Mouse (Mus musculus): Measurements from ENCODE around the gene Frmd4b. TPM values are rescaled to one million over a fixed set of nuclear protein-coding genes. Genes with fewer than 3 reads are reported as not detected.
A peak's percentile ranks its signal among the peaks of the same experiment; 100 is the strongest.

Gene Frmd4b
- polyA plus RNA-seq, 1 experiment from 2014 or later: 39.4 TPM

DNA sequence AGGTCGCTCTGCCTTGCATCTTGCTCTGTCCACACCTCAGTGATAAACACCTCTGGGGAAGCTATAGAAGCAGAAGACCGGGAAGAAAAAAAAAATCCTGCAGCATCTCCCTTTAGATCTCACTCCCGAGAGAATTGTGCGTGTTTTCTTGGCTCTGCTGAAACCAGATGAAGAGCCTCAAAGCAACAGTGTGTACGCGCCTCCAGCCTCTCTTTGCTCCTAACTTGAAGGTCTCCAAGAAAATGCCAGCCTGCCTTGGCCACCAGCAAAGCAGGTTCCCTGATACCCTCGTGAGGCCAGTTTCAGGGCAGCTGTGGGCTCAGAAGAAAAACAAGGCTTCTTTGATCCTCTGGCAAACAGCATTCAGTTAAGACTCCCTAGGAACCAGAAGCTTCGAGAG lies 129.1 kb downstream of the Frmd4b start:
- Histone ChIP-seq H3K36me3 (replicated peaks) (no peaks in the 10 kb centered on the region), H3K27me3 (peaks cover 36% of the 10 kb centered on the region), H3K4me2 (peak overlapping the region; percentile 99), H3K4me1 (peaks cover 19% of the 10 kb centered on the region), H3K9ac (peak overlapping the region; percentile 65; the same call in 1 of the 2 replicates), H3K9me3 (no peaks in the 10 kb centered on the region), H3K4me3 (replicated peaks) (peak overlapping the region; percentile 49; the same call in 1 of the 2 replicates), H3K27ac (no peak overlapping the region)
- no peak for ATAC-seq (ENCODE audit: low FRiP score)
- 15% methylated on average over 8 of the region's 8 CpGs for WGBS

DNA sequence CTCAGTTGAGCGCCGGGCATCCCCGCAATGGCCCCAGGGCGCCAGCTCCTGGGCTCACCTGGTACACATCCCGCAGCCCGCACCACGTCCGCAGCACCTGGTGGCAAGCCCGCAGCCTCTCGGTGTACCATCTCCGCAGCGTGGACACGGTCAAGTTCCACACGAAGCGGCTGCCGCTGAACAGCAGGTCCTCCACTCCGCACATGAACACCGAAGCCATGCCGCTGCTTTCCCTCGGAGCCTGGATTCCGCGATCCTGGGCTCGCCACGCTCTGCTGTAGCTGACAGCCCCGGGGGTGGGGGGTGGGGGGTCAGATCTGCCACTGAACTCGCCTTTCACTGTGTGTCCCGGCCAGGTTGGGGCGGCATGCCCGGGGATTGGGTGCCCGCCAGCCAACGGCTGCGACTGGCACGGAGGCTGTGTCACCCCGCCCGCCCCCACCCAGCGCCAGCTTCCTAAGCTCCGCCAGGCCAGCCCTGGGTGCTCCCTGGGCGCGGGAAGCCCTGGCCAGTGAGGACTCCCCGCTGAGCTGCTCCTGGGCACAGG lies 129.7 kb downstream of the Frmd4b start:
- ATAC-seq (ENCODE audit: low FRiP score): peak; percentile 55; the same call in 1 of the 2 replicates
- no peaks in the 10 kb centered on the region for H3K9me3 ChIP-seq
- no peak overlapping the region for H3K27ac ChIP-seq
- peaks cover 36% of the 10 kb centered on the region for H3K27me3 ChIP-seq
- 2% methylated on average over 40 of the region's 40 CpGs for WGBS
- H3K36me3 ChIP-seq (replicated peaks): no peaks in the 10 kb centered on the region
- H3K4me2 ChIP-seq: peak overlapping the region; percentile 99
- H3K4me3 ChIP-seq (replicated peaks): peak overlapping the region; percentile 49
- H3K9ac ChIP-seq: peak overlapping the region; percentile 65
- peaks cover 19% of the 10 kb centered on the region for H3K4me1 ChIP-seq

DNA sequence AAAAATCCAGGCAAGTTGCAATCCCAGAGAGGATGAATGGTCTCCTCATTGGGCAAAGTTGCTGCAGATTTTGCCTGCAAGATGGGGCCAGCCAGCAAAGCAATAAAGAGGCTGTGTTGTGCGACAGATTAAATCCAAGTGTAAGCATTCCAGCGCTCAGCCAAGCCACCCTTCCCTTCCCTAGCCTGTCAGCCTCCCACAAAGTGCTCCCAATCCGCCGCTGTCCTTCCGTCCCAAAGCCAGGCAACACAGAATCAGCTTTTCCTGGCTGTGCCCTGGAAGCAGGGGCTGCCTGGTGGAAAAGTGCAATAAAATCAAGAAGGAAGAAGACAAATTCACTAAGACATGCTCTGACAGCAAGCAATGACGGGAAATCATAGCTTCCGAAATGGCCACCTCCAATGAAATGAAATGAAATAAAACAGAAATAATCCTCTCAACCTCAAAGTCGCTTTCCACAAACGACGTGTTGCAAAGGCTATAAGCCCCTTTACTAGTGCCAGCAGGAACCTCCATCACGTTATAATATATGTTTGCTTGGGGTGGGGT lies 130.5 kb downstream of the Frmd4b start:
- Histone ChIP-seq H3K9me3 (no peaks in the 10 kb centered on the region), H3K4me1 (peaks cover 19% of the 10 kb centered on the region), H3K36me3 (replicated peaks) (no peaks in the 10 kb centered on the region), H3K4me3 (replicated peaks) (peak overlapping the region; percentile 49), H3K27me3 (peaks cover 36% of the 10 kb centered on the region), H3K9ac (peak overlapping the region; percentile 65), H3K4me2 (peak overlapping the region; percentile 99), H3K27ac (no peak overlapping the region)
- 21% methylated on average over 11 of the region's 11 CpGs for WGBS
- ATAC-seq (ENCODE audit: low FRiP score): no peak

DNA sequence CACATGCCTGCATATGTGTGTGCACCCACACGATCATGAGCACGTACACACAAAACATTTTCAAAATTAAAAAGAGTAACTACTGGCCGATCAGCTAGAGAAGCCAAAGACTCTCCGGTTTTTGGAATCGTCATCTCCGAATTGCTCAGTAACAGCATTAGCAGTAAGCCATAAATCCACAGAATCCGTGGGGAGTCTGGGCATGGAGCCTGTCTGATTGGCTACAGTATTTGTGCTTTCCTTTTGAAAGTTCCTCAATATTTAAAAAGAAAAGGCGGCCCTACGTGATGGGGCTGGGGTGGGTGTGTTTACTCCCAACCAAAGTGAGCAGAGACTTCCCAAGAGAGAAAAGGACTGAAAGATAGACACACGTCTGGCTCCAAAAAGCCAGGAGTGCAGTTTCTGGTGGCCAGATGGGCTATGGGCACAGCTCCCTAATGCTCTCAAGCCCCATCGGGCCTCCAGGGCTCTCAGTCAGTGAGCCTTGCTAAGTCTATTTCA lies 131.4 kb downstream of the Frmd4b start:
- Histone ChIP-seq H3K9ac (no peak overlapping the region), H3K4me3 (replicated peaks) (no peak overlapping the region), H3K4me2 (no peak overlapping the region), H3K27me3 (peaks cover 36% of the 10 kb centered on the region), H3K9me3 (no peaks in the 10 kb centered on the region), H3K4me1 (peaks cover 19% of the 10 kb centered on the region), H3K36me3 (replicated peaks) (no peaks in the 10 kb centered on the region), H3K27ac (no peak overlapping the region)
- 88% methylated on average over 11 of the region's 11 CpGs for WGBS
- no peak for ATAC-seq (ENCODE audit: low FRiP score)

DNA sequence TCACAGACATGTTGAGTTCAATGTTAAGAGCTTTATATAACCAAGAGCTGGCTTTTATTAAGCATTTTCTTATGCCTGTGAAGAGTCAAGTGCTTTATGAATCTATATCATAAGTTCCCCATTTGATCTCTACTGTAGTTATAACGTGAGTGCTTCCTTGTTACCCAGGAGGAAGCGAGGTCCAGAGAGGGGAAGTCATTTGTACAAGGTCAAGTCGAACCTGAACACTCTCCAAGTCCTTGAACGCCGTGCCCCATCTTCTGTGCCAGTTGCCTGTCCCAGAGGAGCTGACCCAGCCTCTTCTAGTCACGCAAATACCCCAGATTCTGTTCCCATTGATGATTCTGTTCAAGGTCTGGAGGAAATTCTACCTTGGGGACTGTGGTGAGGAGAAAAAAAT lies 135.4 kb downstream of the Frmd4b start:
- 85% methylated on average over 6 of the region's 6 CpGs for WGBS
- no peak overlapping the region for H3K4me3 ChIP-seq (replicated peaks)
- peaks cover 2% of the 10 kb centered on the region; the same call in 1 of the 2 replicates for H3K4me1 ChIP-seq
- ATAC-seq (ENCODE audit: low FRiP score): no peak
- no peaks in the 10 kb centered on the region for H3K9me3 ChIP-seq
- H3K9ac ChIP-seq: no peak overlapping the region
- no peak overlapping the region for H3K4me2 ChIP-seq
- H3K27ac ChIP-seq: no peak overlapping the region
- H3K27me3 ChIP-seq: peaks cover 14% of the 10 kb centered on the region
- H3K36me3 ChIP-seq (replicated peaks): no peaks in the 10 kb centered on the region

DNA sequence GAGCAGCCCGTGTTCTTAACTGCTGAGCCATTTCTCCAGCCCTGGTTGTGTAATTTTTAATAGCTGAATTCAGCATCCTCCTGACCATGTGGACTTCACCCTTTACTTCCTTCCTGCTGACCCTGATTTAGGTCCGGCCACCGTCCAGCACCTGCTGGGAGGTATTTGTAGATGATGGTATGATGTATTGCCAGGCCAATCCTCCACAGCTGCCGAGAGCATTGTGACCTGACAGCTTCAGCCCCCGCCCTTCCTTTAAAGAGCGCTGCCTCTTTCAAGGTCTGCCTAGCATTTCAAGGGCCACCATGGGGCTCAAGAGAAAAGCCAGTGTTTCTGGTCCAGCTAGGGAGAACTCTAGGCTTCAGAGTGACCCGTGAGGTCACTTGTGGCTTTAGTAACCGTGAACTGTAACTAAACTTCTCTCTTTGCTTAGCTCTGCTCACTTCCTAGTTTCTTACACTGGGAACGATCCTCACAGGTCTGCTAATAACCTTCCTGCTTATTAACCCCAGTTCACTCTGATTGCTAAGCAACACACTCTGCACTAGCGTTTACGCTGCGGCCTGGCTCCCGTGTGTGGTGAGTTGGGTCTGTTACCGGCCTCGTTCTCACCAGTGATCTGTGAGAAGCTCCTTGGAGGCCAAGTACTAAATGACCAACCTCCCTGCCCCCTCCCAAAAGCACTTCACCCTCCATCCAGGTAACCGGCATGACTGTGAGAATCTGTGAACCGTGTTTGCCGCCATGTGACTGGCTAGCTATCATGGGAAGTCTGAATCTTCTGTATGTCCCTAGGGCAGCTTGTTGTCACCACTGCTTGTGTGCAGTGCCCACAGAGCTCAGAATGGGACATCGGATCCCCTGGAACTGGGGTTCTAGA lies 138.1 kb downstream of the Frmd4b start:
- no peak overlapping the region for H3K4me2 ChIP-seq
- H3K4me3 ChIP-seq (replicated peaks): no peak overlapping the region
- no peak overlapping the region for H3K27ac ChIP-seq
- no peaks in the 10 kb centered on the region for H3K9me3 ChIP-seq
- no peaks in the 10 kb centered on the region for H3K27me3 ChIP-seq
- no peak for ATAC-seq (ENCODE audit: low FRiP score)
- H3K4me1 ChIP-seq: no peaks in the 10 kb centered on the region
- no peak overlapping the region for H3K9ac ChIP-seq
- no peaks in the 10 kb centered on the region for H3K36me3 ChIP-seq (replicated peaks)
- WGBS: 59% methylated on average over 19 of the region's 19 CpGs

DNA sequence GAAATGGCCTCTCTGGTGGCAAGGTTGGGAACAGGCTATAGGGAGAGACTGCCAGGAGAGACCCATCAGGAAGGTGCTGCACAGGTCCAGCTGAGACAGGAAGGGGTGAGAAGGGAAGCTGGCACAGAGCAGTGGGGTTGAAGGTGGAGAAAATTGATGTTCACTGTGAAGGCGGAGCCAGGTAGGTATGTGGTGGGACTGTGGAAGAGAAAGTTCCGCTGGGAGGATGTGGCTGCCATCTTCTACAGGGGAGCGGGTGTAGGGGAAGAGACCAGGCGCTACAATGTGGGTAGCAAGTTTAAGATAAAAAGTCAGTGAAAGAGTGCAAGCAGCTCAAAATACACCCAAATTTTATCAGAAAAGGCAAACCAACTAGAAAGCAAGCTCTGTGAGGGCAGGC lies 143.7 kb downstream of the Frmd4b start:
- no peaks in the 10 kb centered on the region for H3K27me3 ChIP-seq
- no peak overlapping the region for H3K4me2 ChIP-seq
- H3K9ac ChIP-seq: no peak overlapping the region
- WGBS: 95% methylated on average over 4 of the region's 4 CpGs
- no peaks in the 10 kb centered on the region for H3K36me3 ChIP-seq (replicated peaks)
- H3K9me3 ChIP-seq: no peaks in the 10 kb centered on the region
- no peak for ATAC-seq (ENCODE audit: low FRiP score)
- H3K4me1 ChIP-seq: no peaks in the 10 kb centered on the region
- H3K4me3 ChIP-seq (replicated peaks): no peak overlapping the region
- H3K27ac ChIP-seq: no peak overlapping the region

DNA sequence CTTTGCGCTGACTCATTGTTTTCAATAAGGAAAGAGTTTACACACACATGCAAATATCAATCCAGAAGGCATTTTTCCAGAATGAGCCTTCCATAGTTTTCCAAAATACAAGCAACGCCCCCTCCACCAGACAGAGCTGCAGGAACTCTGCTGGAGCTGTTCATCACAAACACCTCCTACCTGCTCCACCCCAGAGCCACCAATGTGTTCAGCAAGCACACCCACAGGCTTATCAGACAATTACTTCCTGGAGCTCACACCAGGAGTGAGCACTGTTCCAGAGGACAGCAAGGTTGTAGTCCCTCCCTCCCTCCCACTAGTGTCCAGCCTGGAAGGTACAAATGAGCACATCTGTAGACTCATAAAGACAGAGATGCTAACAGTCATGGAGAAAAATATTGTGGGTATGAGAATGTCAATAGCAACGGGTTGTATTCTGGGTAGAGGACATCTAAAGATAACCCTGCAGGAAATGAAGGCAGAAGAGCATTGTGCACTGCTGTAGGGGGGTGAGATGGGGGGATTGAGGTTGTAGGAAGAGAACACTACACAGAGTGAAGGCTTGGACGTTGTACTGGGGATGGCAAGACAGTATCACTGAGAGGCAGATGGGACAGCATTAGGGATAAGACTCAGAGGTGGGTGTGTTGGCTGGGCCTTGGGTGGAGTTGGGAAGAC lies 144.3 kb downstream of the Frmd4b start:
- no peaks in the 10 kb centered on the region for H3K4me1 ChIP-seq
- 0 out of 2 replicates have a peak, but pooled peaks cover 2% of the 10 kb centered on the region for H3K36me3 ChIP-seq (replicated peaks)
- H3K9me3 ChIP-seq: no peaks in the 10 kb centered on the region
- H3K4me3 ChIP-seq (replicated peaks): no peak overlapping the region
- no peak overlapping the region for H3K9ac ChIP-seq
- no peak for ATAC-seq (ENCODE audit: low FRiP score)
- H3K27ac ChIP-seq: no peak overlapping the region
- WGBS: 91% methylated on average over 4 of the region's 4 CpGs
- no peaks in the 10 kb centered on the region for H3K27me3 ChIP-seq
- no peak overlapping the region for H3K4me2 ChIP-seq

DNA sequence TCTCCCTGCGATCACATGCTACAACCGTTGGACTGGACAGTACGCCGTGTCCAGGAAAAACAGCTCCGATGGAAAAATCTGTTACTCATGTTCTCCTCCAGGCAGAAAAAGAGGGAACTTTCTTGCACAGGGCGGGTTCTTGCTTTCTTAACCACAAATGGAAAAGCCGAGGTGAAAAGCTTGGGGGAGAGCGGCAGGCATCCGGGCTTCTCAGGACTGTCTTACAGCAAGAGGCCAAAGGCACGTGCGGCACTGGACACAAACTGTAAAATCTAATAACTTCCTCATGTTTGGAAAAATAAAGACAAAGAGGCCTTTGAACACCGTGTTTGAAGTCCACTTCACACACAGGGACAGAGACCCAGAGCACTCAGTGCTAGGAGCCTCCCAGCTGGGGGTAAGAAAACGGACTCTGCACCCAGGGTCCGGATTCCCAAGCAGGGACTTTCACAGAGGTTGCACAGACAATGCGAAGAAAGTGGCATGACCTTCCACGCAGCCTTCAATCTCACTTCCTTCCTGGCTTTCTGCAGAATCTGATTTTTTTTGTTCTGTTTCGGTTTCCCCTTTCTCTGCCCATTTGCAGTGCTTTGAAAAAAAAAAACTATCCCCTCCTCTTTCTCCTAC lies 153.3 kb downstream of the Frmd4b start:
- H3K4me1 ChIP-seq: peaks cover 4% of the 10 kb centered on the region
- no peak overlapping the region for H3K4me3 ChIP-seq (replicated peaks)
- H3K9ac ChIP-seq: no peak overlapping the region
- H3K9me3 ChIP-seq: no peaks in the 10 kb centered on the region
- no peaks in the 10 kb centered on the region for H3K27me3 ChIP-seq
- 64% methylated on average over 17 of the region's 17 CpGs for WGBS
- no peak for ATAC-seq (ENCODE audit: low FRiP score)
- H3K4me2 ChIP-seq: no peak overlapping the region
- no peak overlapping the region for H3K27ac ChIP-seq
- 0 out of 2 replicates have a peak, but pooled peaks cover 3% of the 10 kb centered on the region for H3K36me3 ChIP-seq (replicated peaks)

DNA sequence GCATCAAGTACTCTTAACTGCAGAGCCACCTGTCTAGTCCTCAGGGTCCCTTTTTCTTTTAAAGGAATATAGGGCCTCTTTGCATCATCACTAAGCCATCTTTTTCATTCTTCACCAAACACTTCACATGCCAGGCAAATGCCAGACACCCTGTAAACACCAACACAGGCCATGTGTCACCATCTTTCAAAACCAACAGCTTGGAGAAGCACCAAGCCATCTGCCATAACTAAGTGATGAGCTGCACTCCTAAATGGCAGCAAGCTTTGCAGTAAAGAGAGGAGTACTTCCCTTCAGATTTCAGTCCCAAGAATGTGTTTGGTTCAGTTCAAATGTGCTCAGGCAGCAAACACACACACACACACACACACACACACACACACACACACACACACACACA lies 154.9 kb downstream of the Frmd4b start:
- no peak for ATAC-seq (ENCODE audit: low FRiP score)
- H3K9me3 ChIP-seq: no peaks in the 10 kb centered on the region

DNA sequence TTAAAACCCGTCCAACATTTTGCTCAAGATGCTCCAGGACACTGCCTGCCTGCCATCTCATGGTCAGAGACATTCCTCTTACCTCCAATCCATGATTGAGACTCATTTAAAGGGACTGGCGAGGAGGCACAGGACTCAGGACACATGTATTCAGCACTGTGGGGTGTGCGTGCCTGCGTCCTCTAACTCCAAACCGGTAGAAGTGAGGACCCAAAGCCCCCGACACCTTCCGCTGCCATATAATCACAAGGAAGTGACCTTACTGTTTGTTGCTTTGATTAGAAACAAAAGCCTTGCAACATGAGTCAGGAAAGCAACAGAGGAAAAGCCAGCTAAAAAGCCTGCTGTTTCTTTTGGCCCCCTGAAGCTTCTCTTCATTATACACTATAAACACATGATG lies 158.2 kb downstream of the Frmd4b start:
- 68% methylated on average over 7 of the region's 7 CpGs for WGBS
- Histone ChIP-seq H3K4me1 (peaks cover 26% of the 10 kb centered on the region), H3K9me3 (no peaks in the 10 kb centered on the region), H3K36me3 (replicated peaks) (no peaks in the 10 kb centered on the region), H3K4me2 (no peak overlapping the region), H3K4me3 (replicated peaks) (no peak overlapping the region), H3K27me3 (no peaks in the 10 kb centered on the region), H3K27ac (0 out of 2 replicates have a peak overlapping the region, but pooled peaks have one; percentile 61), H3K9ac (no peak overlapping the region)
- ATAC-seq (ENCODE audit: low FRiP score): no peak

More for the DNA sequence above, 154.9 kb downstream of the Frmd4b start:
- Histone ChIP-seq H3K27ac (no peak overlapping the region), H3K4me2 (no peak overlapping the region), H3K27me3 (no peaks in the 10 kb centered on the region), H3K36me3 (replicated peaks) (no peaks in the 10 kb centered on the region), H3K9ac (no peak overlapping the region), H3K4me3 (replicated peaks) (no peak overlapping the region), H3K4me1 (peaks cover 19% of the 10 kb centered on the region)
